Mouse (Mus musculus): Measurements from ENCODE around the gene Epha7. TPM values are rescaled to one million over a fixed set of nuclear protein-coding genes. Genes with fewer than 3 reads are reported as not detected.

Epha7 gene
- polyA plus RNA-seq, 1 experiment from 2014 or later = 66.6 TPM

GRCm38 (mm10) chr4:28824616-28825015 is 11.7 kb downstream of the Epha7 start:
- ATAC-seq = peak; percentile 37; the same call in 1 of the 2 replicates
- Histone ChIP-seq H3K4me1 (ENCODE audit: control insufficient read depth, insufficient read depth, low read depth, low read length) (no peaks in the 10 kb centered on the region), H3K4me3 (ENCODE audit: low read length) (no peak overlapping the region)

GRCm38 (mm10) chr4:28837669-28838068 is 24.7 kb downstream of the Epha7 start:
- Histone ChIP-seq H3K4me1 (ENCODE audit: control insufficient read depth, insufficient read depth, low read depth, low read length) (no peaks in the 10 kb centered on the region), H3K9me3 (ENCODE audit: control insufficient read depth, low read length) (no peaks in the 10 kb centered on the region), H3K4me2 (ENCODE audit: low read length) (no peak overlapping the region), H3K27me3 (replicated peaks; ENCODE audit: control insufficient read depth, insufficient read depth, low read length) (no peaks in the 10 kb centered on the region), H3K27ac (ENCODE audit: low read depth, low read length) (no peak overlapping the region), H3K9ac (ENCODE audit: low read depth, low read length) (no peak overlapping the region), H3K36me3 (ENCODE audit: control insufficient read depth, insufficient read depth, low read length) (no peaks in the 10 kb centered on the region), H3K4me3 (ENCODE audit: low read length) (no peak overlapping the region)
- 89% methylated on average over 3 of the region's 3 CpGs for WGBS
- no peak for ATAC-seq

More at GRCm38 (mm10) chr4:28824616-28825015, 11.7 kb downstream of the Epha7 start:
- no peaks in the 10 kb centered on the region for H3K27me3 ChIP-seq (replicated peaks; ENCODE audit: control insufficient read depth, insufficient read depth, low read length)
- H3K36me3 ChIP-seq (ENCODE audit: control insufficient read depth, insufficient read depth, low read length) = no peaks in the 10 kb centered on the region
- H3K9ac ChIP-seq (ENCODE audit: low read depth, low read length) = no peak overlapping the region
- 0 out of 2 replicates have a peak overlapping the region, but pooled peaks have one; percentile 0 for H3K4me2 ChIP-seq (ENCODE audit: low read length)
- WGBS = 38% methylated on average over 7 of the region's 7 CpGs
- no peak overlapping the region for H3K27ac ChIP-seq (ENCODE audit: low read depth, low read length)
- no peaks in the 10 kb centered on the region for H3K9me3 ChIP-seq (ENCODE audit: control insufficient read depth, low read length)

GRCm38 (mm10) chr4:28846311-28846710 is 33.4 kb downstream of the Epha7 start:
- WGBS = 87% methylated on average over 4 of the region's 4 CpGs
- H3K9me3 ChIP-seq (ENCODE audit: control insufficient read depth, low read length) = no peaks in the 10 kb centered on the region
- H3K4me2 ChIP-seq (ENCODE audit: low read length) = no peak overlapping the region
- H3K4me3 ChIP-seq (ENCODE audit: low read length) = no peak overlapping the region
- no peak for ATAC-seq
- H3K9ac ChIP-seq (ENCODE audit: low read depth, low read length) = no peak overlapping the region
- H3K27me3 ChIP-seq (replicated peaks; ENCODE audit: control insufficient read depth, insufficient read depth, low read length) = no peaks in the 10 kb centered on the region
- H3K4me1 ChIP-seq (ENCODE audit: control insufficient read depth, insufficient read depth, low read depth, low read length) = no peaks in the 10 kb centered on the region
- H3K27ac ChIP-seq (ENCODE audit: low read depth, low read length) = no peak overlapping the region
- H3K36me3 ChIP-seq (ENCODE audit: control insufficient read depth, insufficient read depth, low read length) = no peaks in the 10 kb centered on the region

DNA sequence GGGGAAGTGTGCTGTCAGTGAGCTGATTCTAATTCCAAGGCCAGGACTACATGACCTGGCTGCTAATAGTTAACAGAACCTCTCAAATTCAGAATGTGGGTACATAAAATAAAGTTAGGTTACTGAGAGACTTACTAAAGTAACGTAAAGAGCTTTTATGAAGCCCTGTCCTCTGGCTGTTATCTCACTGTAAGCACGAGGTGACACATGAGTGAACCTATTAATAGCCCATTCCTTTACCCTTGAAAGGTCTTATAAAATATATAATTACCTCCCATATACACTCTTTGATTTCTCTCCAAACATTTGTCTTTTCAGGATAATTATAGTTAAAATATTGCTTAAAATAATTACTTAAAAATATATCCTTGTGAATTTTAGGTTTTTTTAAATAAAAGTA is 37.5 kb downstream of the Epha7 start:
- 65% methylated on average over 2 of the region's 2 CpGs for WGBS
- no peak for ATAC-seq

GRCm38 (mm10) chr4:28862845-28863666 is 50.1 kb downstream of the Epha7 start:
- WGBS = 78% methylated on average over 6 of the region's 6 CpGs
- Histone ChIP-seq H3K9ac (ENCODE audit: low read depth, low read length) (no peak overlapping the region), H3K4me3 (ENCODE audit: low read length) (no peak overlapping the region), H3K27ac (ENCODE audit: low read depth, low read length) (no peak overlapping the region), H3K27me3 (replicated peaks; ENCODE audit: control insufficient read depth, insufficient read depth, low read length) (no peaks in the 10 kb centered on the region), H3K36me3 (ENCODE audit: control insufficient read depth, insufficient read depth, low read length) (no peaks in the 10 kb centered on the region), H3K9me3 (ENCODE audit: control insufficient read depth, low read length) (no peaks in the 10 kb centered on the region), H3K4me2 (ENCODE audit: low read length) (no peak overlapping the region), H3K4me1 (ENCODE audit: control insufficient read depth, insufficient read depth, low read depth, low read length) (no peaks in the 10 kb centered on the region; the same call in 1 of the 2 replicates)
- ATAC-seq = no peak

More for the DNA sequence above, 37.5 kb downstream of the Epha7 start:
- H3K36me3 ChIP-seq (ENCODE audit: control insufficient read depth, insufficient read depth, low read length) = no peaks in the 10 kb centered on the region
- H3K27me3 ChIP-seq (replicated peaks; ENCODE audit: control insufficient read depth, insufficient read depth, low read length) = no peaks in the 10 kb centered on the region
- H3K9ac ChIP-seq (ENCODE audit: low read depth, low read length) = no peak overlapping the region
- H3K4me1 ChIP-seq (ENCODE audit: control insufficient read depth, insufficient read depth, low read depth, low read length) = no peaks in the 10 kb centered on the region
- H3K9me3 ChIP-seq (ENCODE audit: control insufficient read depth, low read length) = no peaks in the 10 kb centered on the region
- no peak overlapping the region for H3K4me3 ChIP-seq (ENCODE audit: low read length)
- no peak overlapping the region for H3K27ac ChIP-seq (ENCODE audit: low read depth, low read length)
- H3K4me2 ChIP-seq (ENCODE audit: low read length) = no peak overlapping the region

GRCm38 (mm10) chr4:28866411-28866810 is 53.5 kb downstream of the Epha7 start:
- ATAC-seq = no peak
- H3K4me3 ChIP-seq (ENCODE audit: low read length) = no peak overlapping the region
- no peaks in the 10 kb centered on the region for H3K27me3 ChIP-seq (replicated peaks; ENCODE audit: control insufficient read depth, insufficient read depth, low read length)
- 41% methylated on average over 2 of the region's 2 CpGs for whole genome bisulfite sequencing
- H3K36me3 ChIP-seq (ENCODE audit: control insufficient read depth, insufficient read depth, low read length) = no peaks in the 10 kb centered on the region
- H3K4me2 ChIP-seq (ENCODE audit: low read length) = no peak overlapping the region
- H3K27ac ChIP-seq (ENCODE audit: low read depth, low read length) = no peak overlapping the region
- H3K9ac ChIP-seq (ENCODE audit: low read depth, low read length) = no peak overlapping the region
- H3K9me3 ChIP-seq (ENCODE audit: control insufficient read depth, low read length) = no peaks in the 10 kb centered on the region
- no peaks in the 10 kb centered on the region; the same call in 1 of the 2 replicates for H3K4me1 ChIP-seq (ENCODE audit: control insufficient read depth, insufficient read depth, low read depth, low read length)

GRCm38 (mm10) chr4:28871615-28872014 is 58.7 kb downstream of the Epha7 start:
- Histone ChIP-seq H3K9ac (ENCODE audit: low read depth, low read length) (no peak overlapping the region), H3K36me3 (ENCODE audit: control insufficient read depth, insufficient read depth, low read length) (no peaks in the 10 kb centered on the region), H3K9me3 (ENCODE audit: control insufficient read depth, low read length) (no peaks in the 10 kb centered on the region), H3K27ac (ENCODE audit: low read depth, low read length) (no peak overlapping the region), H3K4me1 (ENCODE audit: control insufficient read depth, insufficient read depth, low read depth, low read length) (no peaks in the 10 kb centered on the region), H3K27me3 (replicated peaks; ENCODE audit: control insufficient read depth, insufficient read depth, low read length) (no peaks in the 10 kb centered on the region), H3K4me3 (ENCODE audit: low read length) (no peak overlapping the region), H3K4me2 (ENCODE audit: low read length) (no peak overlapping the region)
- ATAC-seq = no peak
- WGBS = 89% methylated on average over 11 of the region's 11 CpGs

GRCm38 (mm10) chr4:28881271-28882044 is 68.5 kb downstream of the Epha7 start:
- WGBS = 31% methylated on average over 5 of the region's 5 CpGs

GRCm38 (mm10) chr4:28889630-28890029 is 76.7 kb downstream of the Epha7 start:
- Histone ChIP-seq H3K27me3 (replicated peaks; ENCODE audit: control insufficient read depth, insufficient read depth, low read length) (no peaks in the 10 kb centered on the region), H3K4me2 (ENCODE audit: low read length) (no peak overlapping the region), H3K4me3 (ENCODE audit: low read length) (no peak overlapping the region), H3K36me3 (ENCODE audit: control insufficient read depth, insufficient read depth, low read length) (no peaks in the 10 kb centered on the region), H3K4me1 (ENCODE audit: control insufficient read depth, insufficient read depth, low read depth, low read length) (no peaks in the 10 kb centered on the region), H3K9me3 (ENCODE audit: control insufficient read depth, low read length) (no peaks in the 10 kb centered on the region), H3K9ac (ENCODE audit: low read depth, low read length) (no peak overlapping the region), H3K27ac (ENCODE audit: low read depth, low read length) (no peak overlapping the region)
- ATAC-seq = 0 out of 2 replicates have a peak, but pooled peaks have one; percentile 34
- WGBS = 85% methylated on average over 5 of the region's 5 CpGs

More at GRCm38 (mm10) chr4:28881271-28882044, 68.5 kb downstream of the Epha7 start:
- no peak overlapping the region for H3K9ac ChIP-seq (ENCODE audit: low read depth, low read length)
- no peaks in the 10 kb centered on the region for H3K36me3 ChIP-seq (ENCODE audit: control insufficient read depth, insufficient read depth, low read length)
- no peak for ATAC-seq
- H3K4me2 ChIP-seq (ENCODE audit: low read length) = no peak overlapping the region
- H3K27ac ChIP-seq (ENCODE audit: low read depth, low read length) = no peak overlapping the region
- no peaks in the 10 kb centered on the region for H3K27me3 ChIP-seq (replicated peaks; ENCODE audit: control insufficient read depth, insufficient read depth, low read length)
- H3K4me3 ChIP-seq (ENCODE audit: low read length) = no peak overlapping the region
- no peaks in the 10 kb centered on the region for H3K4me1 ChIP-seq (ENCODE audit: control insufficient read depth, insufficient read depth, low read depth, low read length)
- no peaks in the 10 kb centered on the region for H3K9me3 ChIP-seq (ENCODE audit: control insufficient read depth, low read length)

Data from hindbrain, embryonic 16.5 days (tissue).